Mouse (Mus musculus) bone marrow, adult 2 months (tissue): Measurements from ENCODE around the gene Phf13.

Experiments
- CTCF ChIP-seq: fragments of 200-500 bp; IDR thresholded peaks from 2 replicates; pipeline ENCODE4 v1.5.1; 2011; ENCODE audit warnings: low read length, control low read depth; ENCODE audit not compliant: control insufficient read depth, insufficient read depth
- POLR2A ChIP-seq: fragments of 200-500 bp; IDR thresholded peaks from 2 replicates; pipeline ENCODE4 v1.6.1; 2011; ENCODE audit warnings: low read depth, mild to moderate bottlenecking, control low read depth, low read length, borderline replicate concordance; ENCODE audit not compliant: control insufficient read depth

DNA sequence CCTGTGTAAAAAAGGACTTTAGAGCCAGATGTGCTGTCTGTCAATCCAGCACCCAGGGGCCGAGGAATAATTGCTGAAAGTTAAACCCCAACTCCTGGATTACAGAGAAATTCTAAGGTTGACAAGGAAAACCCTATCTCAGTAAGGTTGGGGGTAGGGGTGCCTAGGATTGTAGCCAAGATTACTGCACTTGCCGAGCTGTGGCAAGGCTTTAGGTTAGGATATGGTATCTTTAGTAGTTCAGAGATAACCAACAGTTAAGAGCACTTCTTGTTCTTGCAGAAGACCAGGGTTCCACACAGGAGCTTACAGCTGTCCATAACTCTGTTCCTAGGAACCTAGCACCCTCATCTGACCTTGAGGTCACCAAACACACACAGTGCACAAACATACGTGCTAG, 1.6 kb upstream of the Phf13 start:
- no peak for TF ChIP-seq CTCF
- no peak for TF ChIP-seq POLR2A
